Mouse (Mus musculus) neural tube, embryonic 11.5 days (tissue): ENCODE results near the gene Lamp5. TPM values are rescaled to one million over a fixed set of nuclear protein-coding genes. Genes with fewer than 3 reads are reported as not detected.

ENCODE experiments used
- ATAC-seq: fragments of 200-750 bp; cut with Nextera tagmentation; 2 replicates; pipeline ENCODE4 v1.8.0; 2017; ENCODE audit warnings: moderate number of reproducible peaks, mild to moderate bottlenecking, moderate TSS enrichment, moderate library complexity; ENCODE audit not compliant: insufficient read depth, low FRiP score, low TSS enrichment
- DNase-seq: peaks from one replicate; pipeline ENCODE4 v3.0.0-alpha.2; 2015; ENCODE audit warnings: low spot score
- H3K27ac ChIP-seq: fragments of 300-500 bp; sonication (generic); 2 replicates; pipeline ENCODE4 v1.5.1; 2014; ENCODE audit warnings: low read depth, mild to moderate bottlenecking, low read length
- H3K27me3 ChIP-seq: fragments of 300-500 bp; sonication (generic); 2 replicates; pipeline ENCODE4 v1.6.1; 2014; ENCODE audit warnings: mild to moderate bottlenecking, low read length, mixed read lengths; ENCODE audit not compliant: control insufficient read depth, insufficient read depth
- H3K36me3 ChIP-seq: fragments of 300-500 bp; sonication (generic); 2 replicates; pipeline ENCODE4 v1.6.1; 2014; ENCODE audit warnings: mild to moderate bottlenecking, low read length, moderate library complexity, mixed read lengths; ENCODE audit not compliant: control insufficient read depth, insufficient read depth
- H3K4me1 ChIP-seq: fragments of 300-500 bp; sonication (generic); 2 replicates; pipeline ENCODE4 v1.6.1; 2014; ENCODE audit warnings: low read length, mixed read lengths; ENCODE audit not compliant: control insufficient read depth, insufficient read depth
- H3K4me2 ChIP-seq: fragments of 300-500 bp; sonication (generic); 2 replicates; pipeline ENCODE4 v1.6.1; 2014; ENCODE audit warnings: low read depth, mild to moderate bottlenecking, moderate library complexity
- H3K4me3 ChIP-seq: fragments of 300-500 bp; sonication (generic); 2 replicates; pipeline ENCODE4 v1.5.1; 2014; ENCODE audit warnings: low read depth, low read length
- H3K9ac ChIP-seq: fragments of 300-500 bp; sonication (generic); 2 replicates; pipeline ENCODE4 v1.6.1; 2014; ENCODE audit warnings: mild to moderate bottlenecking, low read length
- H3K9me3 ChIP-seq: fragments of 300-500 bp; sonication (generic); 2 replicates; pipeline ENCODE4 v1.6.1; 2016; ENCODE audit warnings: low read length; ENCODE audit not compliant: control insufficient read depth
- WGBS: fragments of 180-500 bp; shearing (Covaris S2); extraction: QIAGEN DNeasy Blood & Tissue Kit; methylation state at CpG from one replicate; pipeline ENCODE4 v1.1.7; 2014; 5-methylcytosine and 5-hydroxymethylcytosine counted together
- polyA plus RNA-seq: library from polyadenylated mRNA; unstranded; fragments of >200 nt; fragmentation: Nextera tagmentation; extraction: Ambion mirVana; gene quantifications from 2 replicates; pipeline ENCODE4 v1.2.1, GENCODE M21; 2014

The Lamp5 gene
- polyA plus RNA-seq, 1 experiment from 2014 or later, result 72.0 TPM

DNA sequence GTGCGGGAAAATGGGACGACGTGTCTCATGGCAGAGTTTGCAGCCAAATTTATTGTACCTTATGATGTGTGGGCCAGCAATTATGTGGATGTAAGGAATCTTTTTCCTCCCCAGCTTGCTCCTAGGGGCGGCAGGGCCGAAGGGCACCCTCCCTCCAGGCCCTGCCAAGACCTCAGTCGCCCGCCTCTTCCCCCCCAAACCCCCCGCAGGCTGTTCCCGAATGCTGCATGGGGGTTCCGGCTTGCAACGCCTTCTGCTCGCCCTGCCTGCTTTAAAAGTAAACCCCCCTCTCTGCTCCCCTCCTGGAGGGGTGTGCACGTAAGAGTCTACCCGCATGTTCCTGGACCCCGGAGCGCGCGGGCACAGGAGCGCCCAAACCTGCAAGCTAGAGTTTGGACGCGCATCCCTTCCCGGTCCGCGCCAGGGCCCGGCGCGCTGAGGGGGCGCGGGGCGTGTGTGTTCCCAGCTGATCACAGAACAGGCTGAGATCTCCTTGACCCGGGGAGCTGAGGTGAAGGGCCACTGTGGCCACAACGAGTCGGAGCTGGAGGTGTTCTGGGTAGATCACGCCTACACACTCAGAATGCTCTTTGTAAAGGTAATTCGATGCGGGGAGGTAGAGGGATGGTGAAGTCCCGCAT, 7.1 kb downstream of the Lamp5 start:
- ATAC-seq (no peak), DNase-seq (peak; percentile 29)
- H3K27me3 ChIP-seq, result peaks cover 27% of the 10 kb centered on the region
- peak overlapping the region; percentile 45 for H3K4me2 ChIP-seq
- 2% methylated on average over 37 of the region's 37 CpGs for WGBS
- H3K36me3 ChIP-seq, result no peaks in the 10 kb centered on the region
- peak overlapping the region; percentile 62 for H3K27ac ChIP-seq
- peak overlapping the region; percentile 63 for H3K9ac ChIP-seq
- H3K4me3 ChIP-seq, result peak overlapping the region; percentile 38
- H3K4me1 ChIP-seq, result 0 out of 2 replicates have a peak, but pooled peaks cover 11% of the 10 kb centered on the region
- H3K9me3 ChIP-seq, result no peaks in the 10 kb centered on the region

DNA sequence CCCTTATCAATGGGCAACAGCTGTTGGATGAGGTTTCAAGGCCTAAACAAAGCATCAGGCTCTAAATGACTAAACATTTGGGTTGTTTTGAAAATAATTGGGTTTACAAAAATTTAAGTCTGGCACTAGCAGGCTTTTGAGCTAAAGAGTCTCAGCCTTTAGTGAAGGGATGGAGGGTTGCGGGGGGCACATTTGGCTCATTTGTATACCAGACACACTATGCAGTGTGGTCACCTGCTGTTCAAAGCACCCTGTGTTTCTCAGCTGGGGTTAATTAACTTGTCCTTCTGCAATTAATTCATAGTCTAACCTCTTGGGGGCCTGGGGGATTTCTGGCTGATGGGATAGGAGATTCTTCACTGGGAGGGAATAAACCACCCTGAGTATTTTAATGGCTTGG, 12.3 kb downstream of the Lamp5 start:
- Histone ChIP-seq H3K27ac (no peak overlapping the region), H3K4me1 (no peaks in the 10 kb centered on the region), H3K9ac (no peak overlapping the region), H3K4me3 (no peak overlapping the region), H3K9me3 (no peaks in the 10 kb centered on the region), H3K36me3 (no peaks in the 10 kb centered on the region), H3K4me2 (peak overlapping the region; percentile 3; the same call in 1 of the 2 replicates), H3K27me3 (peaks cover 9% of the 10 kb centered on the region; the same call in 1 of the 2 replicates)
- DNase-seq (no peak), ATAC-seq (0 out of 2 replicates have a peak, but pooled peaks have one; percentile 8)
- 64% methylated on average over 1 of the region's 1 CpGs for WGBS

DNA sequence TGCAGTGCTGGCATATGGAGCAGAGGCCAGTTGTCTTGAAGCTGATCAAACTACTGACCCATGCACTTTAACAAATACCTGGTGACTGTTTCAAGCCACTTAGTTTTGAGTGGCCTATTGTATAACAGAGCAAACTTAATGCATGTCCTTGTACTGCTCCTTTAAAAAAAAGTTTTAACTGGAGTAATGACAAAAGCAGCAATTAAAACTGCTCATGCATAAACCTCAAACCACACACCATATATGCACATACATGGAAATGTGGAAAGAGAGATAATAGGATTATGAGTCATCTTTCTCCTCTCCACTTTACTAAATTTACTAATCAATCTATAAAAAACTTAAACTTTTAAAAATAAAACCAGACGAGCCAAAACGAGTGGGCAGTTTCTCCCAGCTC, 43.9 kb downstream of the Lamp5 start:
- Histone ChIP-seq H3K27ac (no peak overlapping the region), H3K4me3 (no peak overlapping the region), H3K4me2 (no peak overlapping the region), H3K9ac (no peak overlapping the region), H3K27me3 (no peaks in the 10 kb centered on the region), H3K9me3 (no peaks in the 10 kb centered on the region), H3K36me3 (no peaks in the 10 kb centered on the region), H3K4me1 (no peaks in the 10 kb centered on the region)
- DNase-seq (no peak), ATAC-seq (no peak)
- 83% methylated on average over 2 of the region's 2 CpGs for WGBS

DNA sequence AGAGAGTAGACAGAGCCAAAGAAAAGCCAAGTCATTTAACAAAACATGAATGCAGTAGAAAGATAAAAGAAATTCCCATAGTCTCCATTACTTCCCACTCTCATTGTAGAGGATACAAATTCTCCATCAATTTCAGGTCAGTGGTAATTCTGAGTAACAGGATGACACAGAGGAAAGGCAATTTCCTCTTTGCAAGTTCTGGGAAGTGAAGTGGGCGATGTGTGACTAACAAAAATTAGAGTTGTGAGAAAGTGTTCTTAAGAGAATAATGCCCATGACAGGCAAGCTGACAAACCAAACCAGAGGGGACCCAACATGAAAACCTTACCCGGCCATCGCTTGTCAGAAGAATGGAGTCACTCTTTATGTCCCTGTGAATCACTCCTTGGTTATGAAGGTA, 45.1 kb downstream of the Lamp5 start:
- DNase-seq, result no peak
- no peak overlapping the region for H3K27ac ChIP-seq
- no peaks in the 10 kb centered on the region for H3K36me3 ChIP-seq
- no peak overlapping the region for H3K4me2 ChIP-seq
- no peak for ATAC-seq
- 91% methylated on average over 3 of the region's 3 CpGs for WGBS
- H3K4me3 ChIP-seq, result no peak overlapping the region
- H3K9me3 ChIP-seq, result no peaks in the 10 kb centered on the region
- no peak overlapping the region for H3K9ac ChIP-seq
- no peaks in the 10 kb centered on the region for H3K4me1 ChIP-seq
- H3K27me3 ChIP-seq, result no peaks in the 10 kb centered on the region

DNA sequence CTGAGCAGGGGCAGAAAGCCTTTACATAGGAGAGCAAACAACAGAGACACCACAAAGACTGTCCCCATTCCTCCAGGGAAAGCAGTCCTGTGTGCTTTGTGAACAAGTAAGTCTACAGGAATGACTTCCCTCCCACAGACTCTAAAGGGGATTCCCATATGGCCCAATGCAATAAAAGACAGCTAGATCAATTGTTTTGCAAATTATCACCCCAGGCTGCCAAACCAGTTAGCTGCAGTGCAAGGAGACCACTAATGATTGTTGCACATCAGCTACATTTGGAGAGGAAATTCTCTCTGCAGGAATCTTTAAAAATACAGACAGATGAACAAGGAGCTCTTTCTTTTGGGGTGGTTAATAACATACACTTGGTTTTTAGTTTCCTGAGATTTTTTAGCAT, 55.6 kb downstream of the Lamp5 start:
- DNase-seq (peak; percentile 49), ATAC-seq (peak; percentile 49; the same call in 1 of the 2 replicates)
- Histone ChIP-seq H3K36me3 (no peaks in the 10 kb centered on the region), H3K4me3 (no peak overlapping the region), H3K27ac (peak overlapping the region; percentile 87), H3K9me3 (no peaks in the 10 kb centered on the region), H3K27me3 (no peaks in the 10 kb centered on the region), H3K4me1 (peaks cover 15% of the 10 kb centered on the region), H3K9ac (no peak overlapping the region), H3K4me2 (no peak overlapping the region)

DNA sequence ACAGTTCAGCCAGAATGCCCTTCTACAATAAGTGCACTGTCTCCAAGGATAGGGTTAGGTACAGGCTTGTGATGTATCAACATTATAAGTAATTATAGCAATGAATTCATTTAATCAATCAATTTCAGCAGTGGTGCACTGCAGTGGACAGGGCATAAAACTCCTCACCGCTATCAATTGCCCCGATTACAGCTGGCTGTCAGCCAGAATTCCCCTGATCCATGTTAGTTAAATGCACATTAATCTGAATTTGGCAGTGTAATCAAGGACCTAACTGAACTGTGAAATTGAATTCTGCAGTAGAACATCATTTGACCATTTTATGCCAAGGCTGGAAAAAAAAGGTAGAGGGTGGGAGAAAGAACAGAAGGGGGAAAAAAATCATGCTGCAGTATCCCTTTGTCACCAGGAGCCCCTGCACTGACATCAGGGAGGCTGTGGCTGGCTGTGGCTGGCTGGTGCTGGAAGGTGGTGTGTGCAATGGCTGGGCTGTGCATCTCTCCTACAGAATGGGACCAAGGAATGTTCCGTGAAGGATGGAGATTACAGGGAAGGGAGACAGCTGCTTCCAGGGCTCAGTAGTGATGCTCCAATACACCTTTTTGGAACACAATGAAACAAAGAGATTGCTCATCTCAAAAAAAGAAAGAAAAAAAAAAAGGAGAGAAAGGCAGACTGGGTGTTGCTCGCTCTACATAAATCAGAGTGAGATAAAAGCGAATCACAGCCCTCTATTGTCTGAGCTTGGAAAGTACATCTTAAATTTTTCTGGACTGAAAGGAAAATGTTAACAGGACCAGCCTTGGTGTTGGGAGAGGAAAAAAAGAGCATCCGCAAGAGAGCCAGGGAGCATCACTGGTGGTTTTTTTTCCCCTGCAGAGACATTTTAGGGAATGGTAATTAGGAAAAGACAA, 56.3 kb downstream of the Lamp5 start:
- Histone ChIP-seq H3K36me3 (no peaks in the 10 kb centered on the region), H3K9me3 (no peaks in the 10 kb centered on the region), H3K4me2 (no peak overlapping the region; the same call in 1 of the 2 replicates), H3K4me1 (peaks cover 15% of the 10 kb centered on the region), H3K9ac (0 out of 2 replicates have a peak overlapping the region, but pooled peaks have one; percentile 8), H3K4me3 (no peak overlapping the region), H3K27me3 (no peaks in the 10 kb centered on the region), H3K27ac (peak overlapping the region; percentile 87)
- 3% methylated on average over 6 of the region's 6 CpGs for WGBS
- peak; percentile 78 for DNase-seq
- peak; percentile 88 for ATAC-seq

DNA sequence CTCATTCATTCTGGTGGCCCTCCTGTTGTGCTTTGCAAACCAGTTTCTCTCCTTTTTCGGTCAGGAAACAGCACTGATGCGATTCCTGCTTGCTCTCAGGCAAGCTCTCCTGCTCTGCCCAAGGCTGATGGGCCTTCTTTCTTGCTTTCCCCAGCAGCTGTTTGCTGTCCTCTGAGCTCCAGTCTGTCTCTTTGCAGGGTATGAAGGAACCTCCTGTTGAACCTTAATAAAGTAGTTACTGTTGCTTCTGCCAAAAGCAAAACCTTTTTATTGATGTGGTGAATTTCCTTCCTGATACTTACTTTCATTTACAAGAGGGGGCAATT, 57.0 kb downstream of the Lamp5 start:
- DNase-seq, result peak; percentile 38
- peaks cover 15% of the 10 kb centered on the region for H3K4me1 ChIP-seq
- H3K9me3 ChIP-seq, result no peaks in the 10 kb centered on the region
- no peaks in the 10 kb centered on the region for H3K36me3 ChIP-seq
- H3K27ac ChIP-seq, result peak overlapping the region; percentile 87
- no peaks in the 10 kb centered on the region for H3K27me3 ChIP-seq
- ATAC-seq, result 0 out of 2 replicates have a peak, but pooled peaks have one; percentile 1
- peak overlapping the region; percentile 1; the same call in 1 of the 2 replicates for H3K4me2 ChIP-seq
- 0% methylated on average over 2 of the region's 2 CpGs for WGBS
- 0 out of 2 replicates have a peak overlapping the region, but pooled peaks have one; percentile 8 for H3K9ac ChIP-seq
- no peak overlapping the region for H3K4me3 ChIP-seq

DNA sequence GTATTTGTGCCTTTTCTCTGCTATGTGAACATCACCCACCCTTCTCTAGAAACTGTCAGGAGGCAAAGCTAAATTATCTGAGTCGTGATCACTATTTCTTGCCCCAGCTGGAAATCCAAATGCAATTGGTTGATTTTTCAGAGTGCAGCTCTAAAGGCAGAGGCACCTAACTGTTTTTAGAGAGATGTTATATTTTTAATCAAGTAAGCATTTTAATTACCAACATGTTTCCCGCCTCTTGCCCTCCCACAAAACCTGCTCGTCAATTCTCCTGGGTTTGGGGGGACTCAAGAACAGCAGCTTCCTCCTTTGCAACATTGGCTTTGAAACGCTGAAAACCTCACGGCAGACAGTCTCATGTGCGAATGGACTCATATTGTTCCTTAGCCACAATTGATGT, 61.3 kb downstream of the Lamp5 start:
- no peak overlapping the region for H3K27ac ChIP-seq
- WGBS, result 78% methylated on average over 6 of the region's 6 CpGs
- no peaks in the 10 kb centered on the region for H3K27me3 ChIP-seq
- no peaks in the 10 kb centered on the region for H3K36me3 ChIP-seq
- no peak overlapping the region for H3K4me3 ChIP-seq
- ATAC-seq, result no peak
- no peaks in the 10 kb centered on the region for H3K9me3 ChIP-seq
- no peak overlapping the region for H3K4me2 ChIP-seq
- peaks cover 12% of the 10 kb centered on the region for H3K4me1 ChIP-seq
- DNase-seq, result no peak
- no peak overlapping the region for H3K9ac ChIP-seq
